Mouse (Mus musculus): ENCODE data around the gene Sdr39u1.

- no peak for TF ChIP-seq POLR2A (IDR thresholded peaks at IDR 0.05; ENCODE audit: extremely low read depth, insufficient read depth, low read length)
- TF ChIP-seq CTCF (IDR thresholded peaks at IDR 0.05; ENCODE audit: extremely low read depth, insufficient read depth, low read length) = no peak
Measured at GRCm38 (mm10) chr14:55897671-55898070, 2.4 kb downstream of the Sdr39u1 start.
